Mouse (Mus musculus) C2C12 (cell line): ENCODE data around the gene Olfr746. TPM values are rescaled to one million over a fixed set of nuclear protein-coding genes. Genes with fewer than 3 reads are reported as not detected.

Source experiments
- H3K27me3 ChIP-seq: one replicate; pipeline ENCODE4 v1.6.1; 2011; ENCODE audit not compliant: control insufficient read depth, insufficient read depth, insufficient read length
- H3K36me3 ChIP-seq: one replicate; pipeline ENCODE4 v1.6.1; 2011; ENCODE audit not compliant: control insufficient read depth, insufficient read depth
- H3K4me3 ChIP-seq: one replicate; pipeline ENCODE4 v1.5.1; 2011; ENCODE audit warnings: mild to moderate bottlenecking, control low read depth; ENCODE audit not compliant: poor library complexity, insufficient read depth, severe bottlenecking
- H3K79me2 ChIP-seq: one replicate; pipeline ENCODE4 v1.6.1; 2011; ENCODE audit not compliant: control insufficient read depth, insufficient read depth
- H3K79me3 ChIP-seq: one replicate; pipeline ENCODE4 v1.6.1; 2011; ENCODE audit warnings: low read depth, control low read depth
- H3ac ChIP-seq: one replicate; pipeline ENCODE3; 2011; ENCODE audit warnings: low read depth; ENCODE audit not compliant: control insufficient read depth, insufficient read length
- CEBPB ChIP-seq: IDR thresholded peaks from one replicate; pipeline ENCODE4 v1.6.1; 2011; ENCODE audit warnings: low read depth, mild to moderate bottlenecking, control low read depth, moderate library complexity
- CTCF ChIP-seq: IDR thresholded peaks from one replicate; pipeline ENCODE4 v1.5.1; 2011; ENCODE audit not compliant: control insufficient read depth, insufficient read depth, insufficient read length
- FOSL1 ChIP-seq: IDR thresholded peaks from one replicate; pipeline ENCODE4 v1.8.0; 2011; ENCODE audit warnings: mild to moderate bottlenecking, low read length; ENCODE audit not compliant: poor library complexity, insufficient read depth, severe bottlenecking
- MAX ChIP-seq: IDR thresholded peaks from one replicate; pipeline ENCODE4 v1.6.1; 2011; ENCODE audit warnings: mild to moderate bottlenecking, control low read depth
- MYOD1 ChIP-seq: IDR thresholded peaks from one replicate; pipeline ENCODE4 v1.6.1; 2011; ENCODE audit warnings: low read depth; ENCODE audit not compliant: control insufficient read depth, insufficient read length
- MYOG ChIP-seq: IDR thresholded peaks from one replicate; pipeline ENCODE4 v1.6.1; 2011; ENCODE audit not compliant: control insufficient read depth, insufficient read length; ENCODE audit errors: extremely low read depth
- USF1 ChIP-seq: IDR thresholded peaks from one replicate; pipeline ENCODE4 v1.6.1; 2011; ENCODE audit warnings: low read depth, mild to moderate bottlenecking, control low read depth, moderate library complexity
- long read RNA-seq, 2 experiments: library from polyadenylated mRNA; unstranded; transcript quantifications; one replicate each; pipeline ENCODE4 v2.0.0; 2019 to 2020
- polyA plus RNA-seq: library from polyadenylated mRNA; unstranded; fragments of >200 nt; fragmentation: generic; extraction: Trizol; gene quantifications from one replicate; pipeline ENCODE4 v1.2.1, GENCODE M21; 2012; ENCODE audit warnings: missing spikeins

Gene Olfr746
- not detected for polyA plus RNA-seq
- long read RNA-seq, experiment 1: 0 reads
- long read RNA-seq, experiment 2: 0 reads

- no peaks in the 10 kb centered on the region for H3K79me3 ChIP-seq
- no peak within 1 kb of the TSS for H3ac ChIP-seq
- no peaks in the 10 kb centered on the region for H3K79me2 ChIP-seq
- no peaks in the 10 kb centered on the region for H3K27me3 ChIP-seq
- H3K36me3 ChIP-seq: no peaks in the 10 kb centered on the region
- TF ChIP-seq FOSL1: no peak
- no peak for TF ChIP-seq MYOD1
- TF ChIP-seq CEBPB: no peak
- TF ChIP-seq CTCF: no peak
- TF ChIP-seq MYOG: no peak
- TF ChIP-seq MAX: no peak
- no peak for TF ChIP-seq USF1
- no peak within 1 kb of the TSS for H3K4me3 ChIP-seq
Measured at GRCm38 (mm10) chr14:50646783-50647182, at the start of gene Olfr746. Olfr746 (plus strand) TSS chr14:50647083.

GRCm38 (mm10) chr14:50614579-50614978 is 32.3 kb upstream of the Olfr746 start, which contains the start of gene Olfr744:
Olfr744 (plus strand) TSS chr14:50614879.
- no peaks in the 10 kb centered on the region for H3K79me3 ChIP-seq
- TF ChIP-seq MAX (no peak), CTCF (no peak), MYOD1 (no peak), MYOG (no peak), FOSL1 (no peak), CEBPB (no peak), USF1 (no peak)
- H3K27me3 ChIP-seq: no peaks in the 10 kb centered on the region
- H3K79me2 ChIP-seq: no peaks in the 10 kb centered on the region
- no peak within 1 kb of the TSS for H3K4me3 ChIP-seq
- H3ac ChIP-seq: no peak within 1 kb of the TSS
- H3K36me3 ChIP-seq: no peaks in the 10 kb centered on the region

- Histone ChIP-seq H3K36me3 (no peaks in the 10 kb centered on the region), H3K27me3 (no peaks in the 10 kb centered on the region), H3K79me2 (no peaks in the 10 kb centered on the region), H3K4me3 (no peak within 1 kb of the TSS), H3ac (no peak within 1 kb of the TSS), H3K79me3 (no peaks in the 10 kb centered on the region)
- TF ChIP-seq USF1: no peak
- TF ChIP-seq MAX: no peak
- no peak for TF ChIP-seq MYOG
- TF ChIP-seq FOSL1: no peak
- TF ChIP-seq MYOD1: no peak
- no peak for TF ChIP-seq CTCF
Measured at GRCm38 (mm10) chr14:50639088-50639487, 7.8 kb upstream of the Olfr746 start, which contains the start of gene Olfr745. Olfr745 (plus strand) TSS chr14:50639388.

GRCm38 (mm10) chr14:50693106-50693505 is 46.2 kb downstream of the Olfr746 start, which contains the start of gene Olfr747:
Olfr747 (minus strand) TSS chr14:50693206.
- H3ac ChIP-seq: no peak within 1 kb of the TSS
- H3K79me2 ChIP-seq: no peaks in the 10 kb centered on the region
- H3K36me3 ChIP-seq: no peaks in the 10 kb centered on the region
- no peaks in the 10 kb centered on the region for H3K27me3 ChIP-seq
- no peak within 1 kb of the TSS for H3K4me3 ChIP-seq
- TF ChIP-seq FOSL1: no peak
- TF ChIP-seq CTCF: no peak
- TF ChIP-seq MYOG: no peak
- no peak for TF ChIP-seq MYOD1
- no peak for TF ChIP-seq USF1
- TF ChIP-seq CEBPB: no peak
- no peak for TF ChIP-seq MAX
- H3K79me3 ChIP-seq: no peaks in the 10 kb centered on the region

Other genes with a start within 250 kb of the Olfr746 start
- gene Olfr738, start 239.5 kb upstream of the Olfr746 start, polyA plus RNA-seq: not detected
- gene Olfr739, start 228.5 kb upstream of the Olfr746 start, polyA plus RNA-seq: not detected
- gene Olfr740, start 201.5 kb upstream of the Olfr746 start, polyA plus RNA-seq: not detected
- gene Olfr741, start 174.3 kb upstream of the Olfr746 start, polyA plus RNA-seq: not detected
- gene Olfr742, start 143.5 kb upstream of the Olfr746 start, polyA plus RNA-seq: not detected
- not detected for gene Olfr743, start 125.2 kb upstream of the Olfr746 start, polyA plus RNA-seq
- gene Olfr744, start 32.2 kb upstream of the Olfr746 start, polyA plus RNA-seq: not detected
- gene Olfr745, start 7.7 kb upstream of the Olfr746 start, polyA plus RNA-seq: not detected
- gene Olfr747, start 46.1 kb downstream of the Olfr746 start, polyA plus RNA-seq: not detected
- not detected for gene Olfr748, start 60.3 kb downstream of the Olfr746 start, polyA plus RNA-seq
- gene Olfr749, start 98.0 kb downstream of the Olfr746 start, polyA plus RNA-seq: not detected
- gene Ttc5, start 138.4 kb downstream of the Olfr746 start, polyA plus RNA-seq: 19.7 TPM
- gene Ccnb1ip1, start 160.6 kb downstream of the Olfr746 start, polyA plus RNA-seq: 1.6 TPM
- 18.2 TPM for gene Parp2, start 160.8 kb downstream of the Olfr746 start, polyA plus RNA-seq
- gene Tep1, start 223.5 kb downstream of the Olfr746 start, polyA plus RNA-seq: 9.9 TPM